Mouse (Mus musculus): ENCODE results near the gene Ccdc33. TPM values are rescaled to one million over a fixed set of nuclear protein-coding genes. Genes with fewer than 3 reads are reported as not detected.

Ccdc33 gene
- polyA plus RNA-seq, 1 experiment from 2014 or later, result not detected

GRCm38 (mm10) chr9:57989309-57989708 lies 129.3 kb downstream of the Ccdc33 start:
- H3K9me3 ChIP-seq, result no peaks in the 10 kb centered on the region
- WGBS, result 80% methylated on average over 6 of the region's 6 CpGs
- DNase-seq (ENCODE audit: low spot score), result no peak
- peaks cover 54% of the 10 kb centered on the region for H3K27me3 ChIP-seq (ENCODE audit: insufficient read depth, poor library complexity, severe bottlenecking)
- H3K4me1 ChIP-seq, result peaks cover 10% of the 10 kb centered on the region; the same call in 1 of the 2 replicates
- H3K36me3 ChIP-seq, result no peaks in the 10 kb centered on the region
- no peak overlapping the region for H3K4me3 ChIP-seq
- peak overlapping the region; percentile 8; the same call in 1 of the 2 replicates for H3K27ac ChIP-seq

- 88% methylated on average over 2 of the region's 2 CpGs for WGBS
- H3K4me3 ChIP-seq, result no peak overlapping the region
- no peaks in the 10 kb centered on the region for H3K9me3 ChIP-seq
- H3K27ac ChIP-seq, result no peak overlapping the region
- no peaks in the 10 kb centered on the region for H3K36me3 ChIP-seq
- H3K4me1 ChIP-seq, result peaks cover 4% of the 10 kb centered on the region; the same call in 1 of the 2 replicates
- DNase-seq (ENCODE audit: low spot score), result no peak
- H3K27me3 ChIP-seq (ENCODE audit: insufficient read depth, poor library complexity, severe bottlenecking), result peaks cover 54% of the 10 kb centered on the region
Measured at GRCm38 (mm10) chr9:57988098-57988497, 130.5 kb downstream of the Ccdc33 start.

- WGBS, result 55% methylated on average over 7 of the region's 7 CpGs
- Histone ChIP-seq H3K4me1 (no peaks in the 10 kb centered on the region), H3K4me3 (no peak overlapping the region), H3K36me3 (no peaks in the 10 kb centered on the region), H3K27me3 (ENCODE audit: insufficient read depth, poor library complexity, severe bottlenecking) (peaks cover 44% of the 10 kb centered on the region), H3K9me3 (no peaks in the 10 kb centered on the region), H3K27ac (no peak overlapping the region; the same call in 1 of the 2 replicates)
- DNase-seq (ENCODE audit: low spot score), result no peak
Measured at GRCm38 (mm10) chr9:57986293-57986692, 132.3 kb downstream of the Ccdc33 start.

- no peak overlapping the region for H3K27ac ChIP-seq
- no peaks in the 10 kb centered on the region for H3K36me3 ChIP-seq
- H3K9me3 ChIP-seq, result no peaks in the 10 kb centered on the region
- peaks cover 53% of the 10 kb centered on the region for H3K27me3 ChIP-seq (ENCODE audit: insufficient read depth, poor library complexity, severe bottlenecking)
- no peak overlapping the region for H3K4me3 ChIP-seq
- no peak for DNase-seq (ENCODE audit: low spot score)
- no peaks in the 10 kb centered on the region for H3K4me1 ChIP-seq
- 89% methylated on average over 8 of the region's 8 CpGs for WGBS
Measured at GRCm38 (mm10) chr9:57985304-57985703, 133.3 kb downstream of the Ccdc33 start.

GRCm38 (mm10) chr9:57980570-57980969 lies 138.1 kb downstream of the Ccdc33 start:
- 83% methylated on average over 10 of the region's 10 CpGs for WGBS
- Histone ChIP-seq H3K9me3 (no peaks in the 10 kb centered on the region), H3K27ac (no peak overlapping the region), H3K27me3 (ENCODE audit: insufficient read depth, poor library complexity, severe bottlenecking) (peaks cover 18% of the 10 kb centered on the region), H3K36me3 (no peaks in the 10 kb centered on the region), H3K4me3 (no peak overlapping the region), H3K4me1 (peaks cover 15% of the 10 kb centered on the region)
- no peak for DNase-seq (ENCODE audit: low spot score)

GRCm38 (mm10) chr9:57978858-57979257 lies 139.8 kb downstream of the Ccdc33 start:
- no peak overlapping the region for H3K27ac ChIP-seq
- WGBS, result 32% methylated on average over 3 of the region's 3 CpGs

More at GRCm38 (mm10) chr9:57978858-57979257, 139.8 kb downstream of the Ccdc33 start:
- H3K4me3 ChIP-seq, result no peak overlapping the region
- H3K4me1 ChIP-seq, result peaks cover 25% of the 10 kb centered on the region
- no peak for DNase-seq (ENCODE audit: low spot score)
- no peaks in the 10 kb centered on the region for H3K9me3 ChIP-seq
- peaks cover 16% of the 10 kb centered on the region; the same call in 1 of the 2 replicates for H3K27me3 ChIP-seq (ENCODE audit: insufficient read depth, poor library complexity, severe bottlenecking)
- no peaks in the 10 kb centered on the region for H3K36me3 ChIP-seq

Other genes with a start within 250 kb of the Ccdc33 start
- 110 TPM in 2 replicates for gene Ubl7, start 207.8 kb downstream of the Ccdc33 start, polyA plus RNA-seq (2016; fragmentation: Nextera tagmentation; extraction: Ambion mirVana)
- gene Sema7a, start 178.7 kb downstream of the Ccdc33 start, polyA plus RNA-seq (2016; fragmentation: Nextera tagmentation; extraction: Ambion mirVana), result 0.16 TPM in 1 of 2 replicates, not detected in the other
- 0.10 TPM in 1 of 2 replicates, not detected in the other for gene Cyp11a1, start 112.4 kb downstream of the Ccdc33 start, polyA plus RNA-seq (2016; fragmentation: Nextera tagmentation; extraction: Ambion mirVana)
- gene Stra6, start 55.0 kb downstream of the Ccdc33 start, polyA plus RNA-seq (2016; fragmentation: Nextera tagmentation; extraction: Ambion mirVana), result 2.7 and 16.3 TPM in 2 replicates
- 3.0 and 10.4 TPM in 2 replicates for gene Islr, start 85.5 kb upstream of the Ccdc33 start, polyA plus RNA-seq (2016; fragmentation: Nextera tagmentation; extraction: Ambion mirVana)
- not detected in 2 replicates for gene Islr2, start 85.5 kb upstream of the Ccdc33 start, polyA plus RNA-seq (2016; fragmentation: Nextera tagmentation; extraction: Ambion mirVana)
- 14.7 and 17.6 TPM in 2 replicates for gene Pml, start 131.0 kb upstream of the Ccdc33 start, polyA plus RNA-seq (2016; fragmentation: Nextera tagmentation; extraction: Ambion mirVana)
- 24.2 and 27.0 TPM in 2 replicates for gene Stoml1, start 134.3 kb upstream of the Ccdc33 start, polyA plus RNA-seq (2016; fragmentation: Nextera tagmentation; extraction: Ambion mirVana)
- gene Loxl1, start 194.4 kb upstream of the Ccdc33 start, polyA plus RNA-seq (2016; fragmentation: Nextera tagmentation; extraction: Ambion mirVana), result 35.7 and 36.1 TPM in 2 replicates

Data from heart, embryonic 10.5 days (tissue).